Mouse (Mus musculus): ENCODE results near the gene Dffb. TPM values are rescaled to one million over a fixed set of nuclear protein-coding genes. Genes with fewer than 3 reads are reported as not detected.

Dffb gene
- total RNA-seq (2021), result 1 to 10 TPM; 3.1 to 5.4 TPM
- long read RNA-seq, experiment 1, partial matches to known transcripts, result 1 of 4 reads
- long read RNA-seq, experiment 1, other reads (novel, unspliced or antisense), result 0 of 4 reads
- long read RNA-seq, experiment 2, partial matches to known transcripts, result 0 of 2 reads
- long read RNA-seq, experiment 2, other reads (novel, unspliced or antisense), result 0 of 2 reads

DNA sequence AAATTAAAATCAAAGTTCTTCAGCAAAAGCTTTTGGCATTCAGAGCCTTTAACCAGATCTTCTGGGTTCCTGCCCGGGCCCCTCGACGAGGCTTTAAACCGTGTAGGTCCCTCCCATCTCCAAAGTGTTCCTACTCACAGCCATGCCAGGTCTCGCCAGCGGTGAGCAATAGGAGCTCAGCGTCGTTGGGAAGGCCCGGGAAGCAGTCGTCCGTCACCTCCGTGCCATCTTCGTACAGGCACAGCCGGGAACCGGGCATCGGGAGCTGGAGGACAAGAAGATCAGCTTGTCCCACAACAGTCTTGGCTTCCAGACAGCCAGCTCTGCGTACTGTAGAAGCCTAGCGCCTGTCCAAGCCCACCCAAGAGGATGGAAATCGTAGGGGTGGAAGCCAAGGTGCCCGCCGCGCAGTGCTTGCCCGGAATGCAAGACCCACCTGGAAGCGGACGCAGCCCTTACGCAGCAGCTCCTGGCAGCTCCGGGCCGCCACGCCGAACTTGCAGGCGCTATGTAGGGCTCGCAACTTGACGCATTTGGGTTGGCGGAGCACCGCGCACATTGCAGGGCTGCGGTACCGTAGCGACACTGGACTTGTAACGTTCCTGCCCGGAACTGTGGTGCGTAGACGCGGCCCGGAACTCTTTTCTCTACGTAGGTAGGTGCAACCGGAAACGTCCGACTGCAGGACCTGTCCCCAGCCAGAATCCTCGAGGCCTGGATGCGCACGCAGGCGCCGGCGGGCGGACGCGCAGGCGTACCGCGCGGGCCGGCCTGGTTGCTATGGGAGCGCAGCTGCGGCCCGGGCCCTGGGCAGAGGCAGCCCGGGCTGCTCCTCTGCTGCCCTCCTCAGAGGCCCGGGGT lies at the start of gene Dffb, which contains the start of gene Cep104:
Gene Dffb (minus strand): TSS at position 696 of the 861 bp plus-strand sequence.
Gene Cep104 (plus strand): TSS at position 764 of the 861 bp plus-strand sequence.
- DNase-seq, result peak; percentile 96

DNA sequence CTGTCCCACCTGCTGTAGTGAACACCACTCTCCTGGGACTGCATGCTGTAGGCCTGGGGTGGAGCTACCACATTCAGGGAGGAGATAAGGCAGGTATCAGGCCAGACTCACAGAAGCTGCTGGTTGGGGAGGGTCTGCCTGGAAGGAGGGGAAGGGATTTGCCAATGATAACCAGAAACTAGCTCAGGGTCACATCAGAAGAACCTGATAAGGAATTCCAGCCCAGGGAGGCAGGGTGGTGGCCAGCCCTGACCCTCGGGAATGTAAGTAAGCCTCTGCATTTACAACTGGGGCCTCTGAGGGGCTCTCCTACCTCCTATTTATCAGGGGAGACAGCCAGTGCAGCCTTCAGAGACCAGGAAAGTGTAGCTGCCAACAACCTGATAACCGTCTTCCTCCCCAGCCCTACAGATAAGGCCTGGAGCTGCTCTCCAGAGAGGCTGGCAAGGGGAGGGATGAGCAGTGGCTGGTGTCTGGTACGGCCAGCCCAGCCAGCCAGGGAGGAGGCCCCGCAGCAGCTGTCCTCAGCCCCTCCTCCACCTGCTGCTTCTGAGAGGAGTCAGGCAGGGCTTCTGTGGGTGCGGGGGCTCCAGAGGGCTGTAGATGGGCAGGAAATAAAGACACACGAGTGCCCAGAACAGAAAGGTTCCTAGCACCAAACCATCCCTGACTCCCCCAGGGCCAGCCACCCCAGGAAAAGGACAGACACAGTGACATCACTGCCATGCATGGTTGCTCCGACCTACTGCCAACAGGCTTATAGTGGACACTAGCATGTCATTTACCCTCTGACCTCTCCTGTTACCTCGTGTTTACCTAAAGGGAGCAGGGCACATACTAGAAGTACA lies 49.1 kb upstream of the Dffb start:
- DNase-seq, result no peak

DNA sequence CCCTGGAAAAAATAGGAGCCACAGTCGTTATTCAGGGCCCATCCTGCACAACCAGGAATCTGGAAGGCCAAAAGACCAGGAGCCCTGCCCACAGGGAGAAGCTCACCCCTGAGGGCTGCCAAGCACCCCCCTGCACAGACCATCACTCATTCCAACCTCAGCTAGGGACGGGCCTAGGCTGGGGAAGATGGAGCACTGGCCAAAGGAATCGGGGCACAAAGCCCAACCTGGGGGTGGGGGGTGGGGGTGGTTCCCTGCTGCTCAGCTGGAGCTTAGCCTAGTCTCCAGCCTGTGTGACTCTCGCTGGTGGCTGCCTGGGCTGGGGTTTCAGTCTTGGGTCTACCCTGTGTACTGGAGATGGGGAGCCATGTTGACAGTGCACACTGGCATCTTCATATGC lies 47.9 kb upstream of the Dffb start:
- DNase-seq, result no peak

DNA sequence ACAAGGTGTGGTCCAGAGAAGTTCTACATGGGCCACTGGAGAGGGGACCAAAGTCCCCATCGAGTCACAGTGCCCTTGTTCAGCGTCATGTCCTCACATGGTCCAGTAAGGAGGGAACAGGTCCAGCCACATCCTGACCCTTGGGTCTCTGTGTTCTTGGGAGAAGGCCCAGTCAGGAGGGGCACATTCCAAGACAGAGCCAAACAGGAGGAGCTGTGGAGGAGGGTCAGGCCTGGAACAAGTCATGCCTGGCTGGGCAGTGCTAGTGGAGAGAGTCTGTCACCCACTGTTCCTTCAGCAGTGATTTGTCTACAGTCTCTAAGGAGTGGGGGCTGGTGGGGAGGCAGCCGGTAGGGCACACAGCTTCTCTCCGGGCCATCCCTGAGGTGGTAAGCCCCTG lies 47.5 kb upstream of the Dffb start:
- no peak for DNase-seq

- no peak for DNase-seq
Measured at GRCm38 (mm10) chr4:154021432-154021831, 46.5 kb upstream of the Dffb start.

DNA sequence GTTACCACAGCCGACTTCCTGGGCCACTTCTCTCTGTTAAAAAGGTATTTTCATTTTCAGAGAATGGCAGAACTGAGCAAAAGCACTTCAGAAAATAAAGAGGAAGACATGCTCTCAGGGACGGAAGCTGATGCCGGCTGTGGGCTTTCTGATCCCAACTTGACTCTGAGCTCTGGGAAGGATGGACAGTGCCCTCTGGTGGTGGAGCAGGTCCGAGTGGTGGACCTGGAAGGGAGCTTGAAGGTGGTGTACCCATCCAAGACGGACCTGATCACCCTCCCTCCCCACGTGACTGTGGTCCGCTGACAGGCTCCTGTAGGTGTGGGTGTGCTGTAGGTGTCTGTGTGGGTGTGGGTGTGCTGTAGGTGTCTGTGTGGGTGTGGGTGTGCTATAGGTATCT lies 44.6 kb upstream of the Dffb start:
- DNase-seq, result peak; percentile 52

DNA sequence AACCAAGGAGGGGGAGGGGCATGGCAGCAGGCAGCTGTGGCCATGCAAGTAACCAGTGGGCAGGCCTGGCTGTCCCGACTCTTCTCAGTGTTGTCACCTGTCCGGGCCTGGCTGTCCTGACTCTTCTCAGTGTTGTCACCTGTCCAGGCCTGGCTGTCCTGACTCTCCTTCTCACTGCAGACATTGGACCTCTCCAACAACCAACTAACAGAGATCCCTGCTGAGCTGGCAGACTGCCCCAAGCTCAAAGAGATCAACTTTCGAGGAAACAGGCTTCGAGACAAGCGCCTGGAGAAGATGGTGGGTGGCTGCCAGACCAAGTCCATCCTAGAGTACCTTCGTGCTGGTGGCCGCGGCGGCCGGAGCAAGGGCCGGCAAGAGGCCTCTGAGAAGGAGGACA lies 40.5 kb upstream of the Dffb start:
- DNase-seq, result peak; percentile 40

DNA sequence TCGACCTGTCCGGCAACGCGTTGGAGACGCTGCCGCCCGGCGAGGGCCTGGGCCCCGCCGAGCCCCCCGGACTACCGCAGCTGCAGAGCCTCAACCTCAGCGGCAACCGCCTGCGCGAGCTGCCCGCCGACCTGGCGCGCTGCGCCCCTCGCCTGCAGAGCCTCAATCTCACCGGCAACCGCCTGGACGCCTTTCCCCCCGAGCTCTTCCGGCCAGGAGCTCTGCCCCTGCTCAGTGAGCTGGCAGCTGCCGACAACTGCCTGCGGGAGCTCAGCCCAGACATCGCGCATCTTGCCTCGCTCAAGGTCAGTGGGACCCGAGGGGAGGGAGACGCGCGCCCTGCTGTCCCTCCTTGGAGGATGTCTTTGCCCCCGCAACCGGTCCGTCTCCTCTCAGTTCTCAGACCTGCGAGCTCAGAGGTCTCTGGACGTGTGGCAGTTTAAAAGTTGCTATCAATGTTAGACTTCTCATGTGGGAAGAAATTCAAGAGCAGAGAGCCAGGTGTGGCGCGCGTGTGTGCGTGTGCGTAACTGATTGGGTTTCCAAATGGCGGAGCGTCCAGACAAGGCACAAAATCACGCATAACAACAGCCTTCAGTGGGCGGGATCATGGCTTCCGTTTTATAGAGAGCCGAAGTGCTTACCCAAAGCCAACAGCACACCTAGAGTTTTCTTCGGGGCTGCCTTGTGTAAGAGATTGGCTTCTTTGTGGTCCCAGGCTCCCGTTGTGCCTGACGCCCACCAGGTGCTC lies 37.4 kb upstream of the Dffb start:
- no peak for DNase-seq

GRCm38 (mm10) chr4:154011646-154012089 lies 36.7 kb upstream of the Dffb start, which contains the start of gene Lrrc47:
Gene Lrrc47, plus strand, starts transcription at chr4:154011731.
- DNase-seq, result peak; percentile 75

- no peak for DNase-seq
Measured at GRCm38 (mm10) chr4:154010907-154011645, 36.1 kb upstream of the Dffb start.

- DNase-seq, result no peak
Measured at GRCm38 (mm10) chr4:154007759-154008158, 32.8 kb upstream of the Dffb start.

DNA sequence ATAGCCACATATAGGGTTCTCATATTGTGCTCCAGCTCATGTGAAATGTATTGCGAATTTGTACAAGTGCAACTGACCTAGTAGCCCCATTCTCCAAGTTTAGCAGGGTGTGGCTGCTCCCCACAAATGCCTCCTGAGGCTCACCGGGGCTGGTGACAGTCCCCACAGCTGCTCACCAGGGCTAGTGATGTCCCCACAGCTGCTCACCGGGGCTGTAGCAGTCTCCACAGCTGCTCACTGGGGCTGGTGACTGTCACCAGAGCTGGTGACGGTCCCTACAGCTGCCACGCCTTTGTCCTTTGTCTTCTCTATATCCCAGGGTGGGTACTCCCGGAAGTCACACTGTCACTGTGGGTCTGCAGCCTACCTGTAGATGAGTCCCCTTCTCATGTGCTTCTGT lies 31.3 kb upstream of the Dffb start:
- DNase-seq, result no peak

DNA sequence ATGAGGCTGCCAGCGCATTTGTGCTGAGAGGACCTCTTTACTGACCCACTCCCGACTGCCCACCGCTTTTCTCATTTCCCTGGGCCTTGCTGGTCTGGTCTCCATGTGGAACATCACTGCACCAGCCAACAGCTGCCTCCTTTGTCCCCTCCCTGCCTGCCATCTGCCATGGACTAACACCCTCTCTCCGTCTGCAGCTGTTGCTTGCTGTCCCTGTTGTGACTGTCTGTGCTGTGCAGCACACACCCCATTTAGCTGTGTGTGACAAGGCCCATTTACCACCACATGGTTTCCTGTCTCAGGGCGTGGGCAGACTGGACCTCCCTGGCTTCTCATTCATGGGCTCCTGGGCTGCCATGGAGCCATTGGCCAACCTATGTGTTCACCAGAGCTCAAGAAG lies 30.6 kb upstream of the Dffb start:
- no peak for DNase-seq

DNA sequence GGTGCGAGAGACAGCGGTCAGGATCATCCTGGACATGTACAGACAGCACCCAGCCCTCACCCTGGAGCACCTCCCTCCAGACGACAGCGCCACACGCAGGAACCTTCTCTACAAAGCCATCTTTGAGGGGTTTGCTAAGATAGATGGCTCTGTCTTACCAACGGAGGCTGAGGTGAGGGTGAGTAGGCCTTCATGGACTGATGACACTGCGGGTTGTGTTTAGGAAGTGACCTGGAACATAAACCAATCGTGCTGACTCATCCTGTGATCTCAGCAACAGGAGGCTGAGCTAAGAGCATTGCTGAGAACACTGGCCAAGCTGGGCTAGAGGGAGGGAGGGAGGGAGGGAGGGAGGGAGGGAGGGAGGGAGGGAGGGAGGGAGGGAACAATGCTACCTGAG lies 18.6 kb upstream of the Dffb start:
- DNase-seq, result no peak

- no peak for DNase-seq
Measured at GRCm38 (mm10) chr4:153992715-153993114, 17.8 kb upstream of the Dffb start.

DNA sequence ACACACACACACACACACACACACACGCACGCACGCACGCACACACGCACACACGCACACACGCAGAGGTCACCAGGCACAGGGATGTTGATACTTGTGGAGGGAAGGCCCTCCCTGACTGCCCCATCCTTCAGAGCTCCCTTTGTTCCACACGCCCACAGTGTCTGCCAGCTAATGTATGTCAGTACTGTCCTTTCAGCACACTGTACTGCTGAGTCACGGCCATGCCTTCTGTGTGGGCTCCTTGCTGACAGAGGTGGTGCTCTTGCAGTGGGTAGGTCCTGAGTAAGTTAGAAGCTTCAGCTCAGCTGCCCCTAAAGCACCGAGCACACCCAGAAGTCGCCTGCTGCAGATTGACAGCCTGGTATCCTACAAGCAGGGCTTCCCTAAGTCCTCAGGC lies 5.5 kb upstream of the Dffb start:
- DNase-seq, result no peak

GRCm38 (mm10) chr4:153979243-153979642 lies 4.3 kb upstream of the Dffb start:
- DNase-seq, result no peak

DNA sequence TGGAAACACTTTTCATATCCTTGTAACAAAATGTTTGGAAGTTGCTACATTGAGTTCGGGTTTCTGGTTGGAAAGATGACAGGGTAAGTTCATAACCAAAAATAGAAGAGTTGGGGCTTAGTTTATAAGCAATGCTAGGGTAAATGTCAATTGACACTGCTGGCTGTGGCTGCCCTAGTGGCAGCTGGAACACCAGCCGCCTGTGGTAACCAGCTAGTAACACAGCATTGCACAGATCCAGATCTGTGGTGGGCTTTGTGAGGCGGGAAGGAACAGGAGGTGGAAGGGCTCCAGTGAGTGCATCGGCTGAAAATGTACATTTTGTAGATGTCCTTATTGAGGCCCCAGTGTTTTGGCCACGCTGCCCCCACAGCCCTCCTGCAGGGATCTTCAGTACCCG lies 842 bp upstream of the Dffb start:
- no peak for DNase-seq

DNA sequence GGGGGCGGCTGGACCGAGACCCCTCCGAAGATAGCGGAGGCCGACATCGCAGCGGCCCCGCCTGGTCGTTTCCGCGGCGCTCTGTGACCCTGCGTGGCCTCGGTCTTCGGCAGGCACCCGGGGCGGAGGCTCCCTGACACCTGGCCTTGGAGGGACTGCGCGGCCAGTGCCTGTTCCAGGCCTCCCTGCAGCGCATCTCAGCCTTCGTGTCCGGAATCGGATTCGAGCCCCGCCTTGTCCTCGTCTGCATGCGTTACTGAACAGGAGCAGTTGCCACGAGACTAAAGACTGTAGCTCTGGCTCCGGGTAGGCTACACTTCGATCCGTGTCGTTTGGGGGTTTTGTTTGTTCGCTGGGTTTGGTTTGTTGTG lies 351 bp upstream of the Dffb start:
- no peak for DNase-seq

DNA sequence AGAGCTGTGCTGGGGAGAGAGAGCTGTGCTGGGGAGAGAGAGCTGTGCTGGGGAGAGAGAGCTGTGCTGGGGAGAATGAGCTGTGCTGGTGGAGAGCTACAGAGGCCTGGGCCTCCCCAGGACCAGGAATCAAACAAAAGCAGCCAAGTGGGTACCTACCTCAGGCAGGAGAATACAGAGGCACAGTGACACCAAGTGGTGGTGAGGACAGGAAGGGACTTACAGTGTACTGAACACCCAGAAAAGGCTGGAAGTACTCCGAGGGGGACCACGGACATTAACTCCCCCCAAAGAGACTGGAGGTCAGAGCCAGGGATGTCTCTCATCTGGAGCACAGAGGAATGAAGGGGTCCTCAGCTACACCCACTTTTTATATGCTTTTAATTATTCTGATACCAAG lies 6.9 kb downstream of the Dffb start:
- DNase-seq, result no peak

DNA sequence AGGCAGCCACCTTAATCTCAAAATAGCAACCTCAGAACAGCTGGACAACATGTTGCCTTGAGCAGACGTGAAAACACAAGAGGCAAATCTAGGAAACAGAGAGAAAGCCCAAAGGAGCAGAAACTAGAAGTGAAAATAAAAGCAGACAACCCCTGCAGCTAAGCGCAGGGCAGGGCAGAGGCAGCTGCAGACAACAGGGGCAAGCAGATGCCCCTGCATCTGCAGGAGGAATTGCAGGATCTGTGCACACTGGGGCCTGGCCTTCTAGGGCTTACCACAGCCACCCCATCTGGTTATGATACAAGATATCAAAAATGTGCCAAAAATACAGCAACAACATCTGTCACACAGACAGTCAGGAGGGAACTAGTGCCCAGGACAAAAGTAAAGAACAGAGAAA lies 7.4 kb downstream of the Dffb start:
- DNase-seq, result no peak

All from gastrocnemius, postnatal 10 days (tissue).